Mouse (Mus musculus) common myeloid progenitor, adult 5-6 weeks (primary cell): Measurements from ENCODE around the gene Gm49321. TPM values are rescaled to one million over a fixed set of nuclear protein-coding genes. Genes with fewer than 3 reads are reported as not detected.

Experiments used
- ATAC-seq: replicated peaks from 2 replicates; pipeline ENCODE4 v1.8.0; 2016; ENCODE audit warnings: low read depth, mild to moderate bottlenecking, moderate TSS enrichment, inconsistent platforms; ENCODE audit not compliant: poor library complexity, severe bottlenecking
- total RNA-seq: library from RNA; stranded (forward); fragments of 200-1000, 187-1606 nt; gene quantifications from 2 replicates; pipeline ENCODE4 v1.2.3, GENCODE M21; 2017

Gm49321 gene
- total RNA-seq, 1 experiment from 2014 or later, result not detected

- no peak for ATAC-seq
These were observed 2.1 kb downstream of the Gm49321 start for GRCm38 (mm10) chr12:73939542-73939941.

- ATAC-seq, result no peak
These were observed 11.0 kb downstream of the Gm49321 start for GRCm38 (mm10) chr12:73948415-73948814.

- ATAC-seq, result peak; percentile 27; the same call in 1 of the 2 replicates
These were observed 12.0 kb downstream of the Gm49321 start for GRCm38 (mm10) chr12:73949318-73950058.

DNA sequence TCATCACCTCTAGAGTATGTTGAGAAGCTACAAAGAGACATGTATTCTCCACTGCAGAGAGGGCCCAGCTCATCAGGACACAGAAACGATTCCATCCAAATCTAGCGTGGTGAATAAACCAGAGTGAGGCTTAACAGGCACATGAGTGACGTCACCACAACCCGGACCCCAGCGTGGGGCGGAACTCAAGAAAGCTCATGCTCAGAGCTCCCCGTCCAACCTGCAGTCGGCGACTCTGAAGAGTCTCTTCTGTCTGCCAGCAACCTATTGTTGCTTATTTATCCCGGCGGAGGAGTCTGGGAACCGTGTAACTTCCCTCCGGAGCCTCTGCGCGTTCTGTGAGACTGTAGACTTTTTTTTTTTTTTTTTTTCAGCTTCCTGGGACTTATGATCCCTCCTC is 15.4 kb downstream of the Gm49321 start:
- ATAC-seq, result peak; percentile 40

- ATAC-seq, result peak; percentile 86
These were observed 16.1 kb downstream of the Gm49321 start for GRCm38 (mm10) chr12:73953420-73954186.

GRCm38 (mm10) chr12:73954785-73955184 is 17.3 kb downstream of the Gm49321 start:
- ATAC-seq, result no peak

DNA sequence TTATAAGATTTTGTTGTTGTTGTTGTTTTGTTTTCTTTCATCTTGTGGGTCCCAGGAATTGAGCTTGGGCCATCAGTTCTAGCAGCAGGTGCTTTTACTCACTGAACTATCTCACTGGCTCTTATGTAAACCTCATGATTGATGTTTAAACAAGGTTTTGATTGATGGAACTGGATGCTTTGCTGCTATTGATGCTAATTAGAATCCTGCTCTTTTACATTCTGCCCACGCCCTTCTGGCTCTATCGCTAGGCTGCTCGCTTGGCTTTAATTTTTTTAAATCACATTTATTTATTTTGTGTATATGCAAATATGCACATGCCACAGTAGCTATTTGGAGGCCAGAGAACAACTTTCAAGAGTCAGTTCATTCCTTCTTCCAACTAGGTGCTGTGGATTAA is 20.2 kb downstream of the Gm49321 start:
- ATAC-seq, result no peak

GRCm38 (mm10) chr12:73958830-73959229 is 21.4 kb downstream of the Gm49321 start:
- no peak for ATAC-seq

DNA sequence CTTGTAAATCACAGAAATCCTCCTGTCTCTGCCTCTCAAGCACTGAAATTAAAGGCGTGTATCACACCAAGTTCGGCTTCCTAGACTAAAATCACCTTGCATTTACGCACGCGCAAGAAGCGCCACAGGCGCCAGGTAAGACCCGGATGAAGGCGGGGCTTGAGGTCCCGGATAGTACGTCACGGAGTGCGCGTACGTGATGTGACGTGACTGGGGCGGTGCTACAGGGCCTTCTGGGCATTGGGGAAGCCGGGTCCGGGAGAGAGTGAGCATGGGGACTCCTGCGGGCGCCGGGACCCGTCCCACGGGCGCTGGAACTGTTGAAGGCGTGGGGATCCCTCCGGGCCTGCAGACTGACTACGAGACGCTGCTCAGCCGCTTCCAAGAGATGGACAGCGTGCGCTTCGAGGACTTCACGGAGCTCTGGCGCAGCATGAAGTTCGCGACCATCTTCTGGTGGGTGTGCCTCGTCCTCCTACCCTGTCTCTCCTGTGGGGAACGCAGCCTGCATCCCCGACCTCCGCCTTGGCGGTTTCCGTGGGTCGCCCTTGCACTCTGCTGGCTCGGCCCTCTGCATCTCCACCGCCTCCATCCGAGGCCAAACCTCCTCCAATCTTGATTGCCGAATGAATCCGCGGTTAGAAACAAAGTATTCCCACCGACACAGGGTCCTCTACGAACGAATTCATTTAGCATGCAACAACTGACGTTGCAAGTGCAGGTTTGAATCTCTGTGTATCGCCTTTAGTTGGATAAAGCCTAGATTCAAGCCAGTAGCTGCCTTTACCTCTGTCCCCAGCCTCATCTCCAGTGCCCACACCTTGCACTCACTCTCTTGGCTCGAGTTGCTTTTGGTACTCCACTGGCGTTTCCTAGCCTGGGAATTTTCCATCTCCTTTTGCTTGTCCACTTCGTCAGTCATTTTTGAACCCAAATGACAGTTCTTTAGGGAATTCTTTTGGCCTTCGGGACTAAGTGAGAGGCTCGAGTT is 27.1 kb downstream of the Gm49321 start, which contains the start of gene Snapc1:
TSS of gene Snapc1 (plus strand) at position 191 of the 991 bp plus-strand sequence.
- peak; percentile 99 for ATAC-seq

DNA sequence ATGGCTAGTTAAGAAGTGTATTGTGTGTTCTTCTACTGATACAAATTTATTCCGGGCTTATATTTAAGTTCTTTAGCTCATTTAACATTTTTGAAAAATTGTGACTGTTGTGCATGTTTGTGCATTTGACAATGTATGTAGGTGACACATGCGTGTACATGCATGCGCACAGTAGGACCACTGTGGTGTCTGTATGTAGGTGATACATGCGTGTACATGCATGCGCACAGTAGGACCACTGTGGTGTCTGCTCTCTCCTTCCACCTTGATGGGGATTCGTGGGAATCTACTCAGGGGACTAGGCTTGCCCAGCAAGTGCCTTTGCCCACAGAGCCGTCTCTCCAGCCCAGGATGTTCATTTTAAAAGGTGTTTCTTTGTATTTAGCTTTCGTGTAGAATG is 31.7 kb downstream of the Gm49321 start:
- ATAC-seq, result no peak

- no peak for ATAC-seq
These were observed 37.1 kb downstream of the Gm49321 start for GRCm38 (mm10) chr12:73974584-73974983.

DNA sequence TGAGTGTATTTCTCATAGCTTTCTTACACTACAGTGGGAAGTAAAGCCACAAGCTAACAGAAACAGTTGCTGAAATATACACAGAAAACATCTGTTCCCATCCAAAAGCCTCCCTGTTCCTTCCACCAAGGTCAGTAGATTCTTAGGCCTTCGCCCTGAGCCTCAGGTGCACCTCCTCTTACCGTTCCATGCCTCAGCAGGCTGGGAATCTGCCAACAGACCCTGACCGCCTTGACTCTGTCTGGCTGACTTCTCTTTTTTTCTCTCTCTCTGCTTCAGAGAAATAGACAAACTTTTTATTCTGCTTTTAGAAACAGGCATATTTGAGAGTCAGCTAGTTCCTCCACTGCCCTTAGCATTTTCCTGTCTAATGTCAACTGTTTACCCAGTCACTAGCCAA is 40.7 kb downstream of the Gm49321 start:
- no peak for ATAC-seq

- no peak for ATAC-seq
These were observed 42.2 kb downstream of the Gm49321 start for GRCm38 (mm10) chr12:73979667-73980066.

GRCm38 (mm10) chr12:73982533-73982932 is 45.1 kb downstream of the Gm49321 start:
- ATAC-seq, result no peak

- ATAC-seq, result no peak
These were observed 48.8 kb downstream of the Gm49321 start for GRCm38 (mm10) chr12:73986299-73986698.

- no peak for ATAC-seq
These were observed 51.0 kb downstream of the Gm49321 start for GRCm38 (mm10) chr12:73988393-73989008.

- peak; percentile 92 for ATAC-seq
These were observed 52.1 kb downstream of the Gm49321 start for GRCm38 (mm10) chr12:73989594-73989993.

GRCm38 (mm10) chr12:73996906-73997296 is 59.4 kb downstream of the Gm49321 start:
- ATAC-seq, result no peak

GRCm38 (mm10) chr12:73997297-73998127 is 60.1 kb downstream of the Gm49321 start, which contains the start of gene Syt16:
Gene Syt16, plus strand, starts transcription at chr12:73997661.
- ATAC-seq, result peak; percentile 45; the same call in 1 of the 2 replicates
